Mouse (Mus musculus) common myeloid progenitor, adult 5-6 weeks (primary cell): Measurements from ENCODE around the gene Best3. TPM values are rescaled to one million over a fixed set of nuclear protein-coding genes. Genes with fewer than 3 reads are reported as not detected.

Experiments
- ATAC-seq: replicated peaks from 2 replicates; pipeline ENCODE4 v1.8.0; 2016; ENCODE audit warnings: low read depth, mild to moderate bottlenecking, moderate TSS enrichment, inconsistent platforms; ENCODE audit not compliant: poor library complexity, severe bottlenecking
- total RNA-seq: library from RNA; stranded (forward); fragments of 200-1000, 187-1606 nt; gene quantifications from 2 replicates; pipeline ENCODE4 v1.2.3, GENCODE M21; 2017

The Best3 gene
- not detected in 2 replicates for total RNA-seq

- no peak for ATAC-seq
Observed at GRCm38 (mm10) chr10:116986264-116987082, at the start of gene Best3. Best3 (plus strand) TSS chr10:116986314.

- peak; percentile 58; the same call in 1 of the 2 replicates for ATAC-seq
Observed at GRCm38 (mm10) chr10:116943025-116943424, 43.1 kb upstream of the Best3 start.

GRCm38 (mm10) chr10:116944144-116944543 is 42.0 kb upstream of the Best3 start:
- no peak for ATAC-seq

GRCm38 (mm10) chr10:116944940-116945339 is 41.2 kb upstream of the Best3 start:
- no peak for ATAC-seq

- ATAC-seq: no peak
Observed at GRCm38 (mm10) chr10:116948414-116948813, 37.7 kb upstream of the Best3 start.

GRCm38 (mm10) chr10:116949111-116950008 is 36.8 kb upstream of the Best3 start:
- peak; percentile 28; the same call in 1 of the 2 replicates for ATAC-seq

- ATAC-seq: peak; percentile 95
Observed at GRCm38 (mm10) chr10:116950009-116950769, 35.9 kb upstream of the Best3 start, which contains the start of gene Rab3ip. Rab3ip (minus strand) TSS chr10:116950769.

- 0 out of 2 replicates have a peak, but pooled peaks have one; percentile 30 for ATAC-seq
Observed at GRCm38 (mm10) chr10:116950886-116951285, 35.2 kb upstream of the Best3 start.

- ATAC-seq: no peak
Observed at GRCm38 (mm10) chr10:116955191-116955590, 30.9 kb upstream of the Best3 start.

GRCm38 (mm10) chr10:116956483-116957158 is 29.5 kb upstream of the Best3 start:
- ATAC-seq: no peak

- no peak for ATAC-seq
Observed at GRCm38 (mm10) chr10:116957867-116958551, 28.1 kb upstream of the Best3 start.

GRCm38 (mm10) chr10:116962152-116962551 is 24.0 kb upstream of the Best3 start:
- no peak for ATAC-seq

- ATAC-seq: no peak
Observed at GRCm38 (mm10) chr10:116962803-116963202, 23.3 kb upstream of the Best3 start.

GRCm38 (mm10) chr10:116964084-116964483 is 22.0 kb upstream of the Best3 start:
- no peak for ATAC-seq

- ATAC-seq: no peak
Observed at GRCm38 (mm10) chr10:116964571-116964970, 21.5 kb upstream of the Best3 start.

GRCm38 (mm10) chr10:116965297-116965696 is 20.8 kb upstream of the Best3 start:
- ATAC-seq: no peak

GRCm38 (mm10) chr10:116966065-116966464 is 20.0 kb upstream of the Best3 start:
- no peak for ATAC-seq

GRCm38 (mm10) chr10:116968741-116969140 is 17.4 kb upstream of the Best3 start:
- no peak for ATAC-seq

GRCm38 (mm10) chr10:116972509-116972908 is 13.6 kb upstream of the Best3 start, which contains the start of gene Gm10271:
Gm10271 (minus strand) TSS chr10:116972609.
- no peak for ATAC-seq
